Mouse (Mus musculus) testis, adult 2 months (tissue): ENCODE data around the gene Rbfox1.

ENCODE experiments used
- CTCF ChIP-seq: fragments of 200-500 bp; IDR thresholded peaks from 2 replicates; pipeline ENCODE4 v1.5.1; 2012; ENCODE audit warnings: low read depth, mild to moderate bottlenecking, inconsistent platforms, low read length, moderate library complexity; ENCODE audit not compliant: control insufficient read depth, insufficient read depth, insufficient replicate concordance
- POLR2A ChIP-seq: fragments of 200-500 bp; IDR thresholded peaks from 2 replicates; pipeline ENCODE4 v1.6.1; 2012; ENCODE audit warnings: low read depth, mild to moderate bottlenecking, inconsistent platforms, low read length, moderate library complexity; ENCODE audit not compliant: control insufficient read depth

- no peak for TF ChIP-seq POLR2A
- no peak for TF ChIP-seq CTCF
Measured at GRCm38 (mm10) chr16:7206116-7206900, 1321.2 kb downstream of the Rbfox1 start.
